Comparison of ENCODE assay signal across 10 mouse cellular contexts in the genomic region with DNA sequence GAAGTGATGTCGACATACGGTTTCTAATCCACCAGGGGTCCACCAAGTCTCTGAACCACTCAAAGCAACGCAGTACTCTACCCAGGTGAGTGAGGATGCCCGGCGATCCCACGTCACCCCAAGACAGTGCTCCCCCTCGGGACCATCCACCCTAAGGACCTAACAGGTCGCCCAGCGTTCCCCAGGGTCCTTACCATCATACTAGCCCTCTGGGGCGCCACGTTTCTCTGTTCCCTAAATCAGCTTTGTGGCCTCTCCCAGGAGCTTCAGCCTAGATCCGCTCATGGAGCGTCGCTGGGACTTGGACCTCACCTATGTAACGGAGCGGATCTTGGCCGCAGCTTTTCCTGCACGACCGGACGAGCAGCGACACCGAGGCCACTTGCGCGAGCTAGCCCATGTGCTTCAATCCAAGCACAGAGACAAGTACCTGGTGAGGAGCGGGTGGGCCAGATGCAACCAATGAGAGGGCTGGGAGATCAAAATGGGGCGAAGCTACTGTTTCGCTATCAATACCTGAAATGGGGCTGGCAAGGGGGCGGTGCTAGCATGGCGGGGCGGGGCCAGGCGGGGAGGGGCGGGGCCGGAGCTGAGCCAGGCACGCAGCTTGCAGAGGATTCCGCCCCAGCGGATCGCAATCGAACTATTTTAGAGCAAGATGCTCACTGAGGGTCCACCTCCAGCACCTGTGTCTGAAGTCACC. TPM values are rescaled to one million over a fixed set of nuclear protein-coding genes. Genes with fewer than 3 reads are reported as not detected.
A peak's percentile ranks its signal among the peaks of the same experiment; 100 is the strongest.
DNase-seq lines count a peak whose midpoint lies in the region; ATAC-seq and TF ChIP-seq lines count a peak whose summit lies in the region.
"Had no signal": no experiment of that assay in that cellular context is flagged by ENCODE, and none has a peak within 500 bp of the region (broad histone marks: within the 10 kb centered on the region; RNA-seq: fewer than 3 reads in every experiment).

No protein-coding gene starts in this region.

- ATAC-seq in embryonic facial prominence, embryonic 11.5 days (replicated peaks; ENCODE audit: insufficient number of reproducible peaks, low FRiP score, low TSS enrichment, low read depth) = no peak
- ATAC-seq in hindbrain, postnatal 0 days = 0 out of 2 replicates have a peak, but pooled peaks have one; percentile 8
- no peak for ATAC-seq in midbrain, embryonic 11.5 days (ENCODE audit: low FRiP score)
- ATAC-seq: Patski had no signal

- TF ChIP-seq CTCF in gastrocnemius, adult 2 months (IDR thresholded peaks at IDR 0.05) = no peak
- no peak for TF ChIP-seq CTCF in hindbrain, postnatal 0 days (IDR thresholded peaks at IDR 0.05; ENCODE audit: low read depth)

- intact Hi-C loops in gastrocnemius, adult 2 months (cut with DNase I) = no loop called here
- intact Hi-C loops in left cerebral cortex, postnatal 25 days (cut with DNase I) = loop anchor here (5.0 kb wide), 2 partner anchors 40 to 115 kb away; no protein-coding TSS in a partner anchor

- peak overlapping the region; percentile 57 for H3K4me2 ChIP-seq in embryonic facial prominence, embryonic 11.5 days (ENCODE audit: low read depth, low read length)
- H3K4me2 ChIP-seq in hindbrain, postnatal 0 days (ENCODE audit: low read depth, low read length) = peak overlapping the region; percentile 64
- peak overlapping the region; percentile 49 for H3K4me2 ChIP-seq in midbrain, embryonic 11.5 days

- DNase-seq in gastrocnemius, adult 2 months = peak; percentile 42
- DNase-seq in gastrocnemius, postnatal 10 days = no peak
- peak; percentile 70 for DNase-seq in CD4-positive, CD25-positive, alpha-beta regulatory T cell, adult 2 months (ENCODE audit: low read depth, low spot score)
- DNase-seq in embryonic facial prominence, embryonic 11.5 days (ENCODE audit: low spot score) = peak; percentile 53
- peak; percentile 54 for DNase-seq in hindbrain, postnatal 0 days (ENCODE audit: low spot score)
- DNase-seq in midbrain, embryonic 11.5 days (ENCODE audit: low spot score, missing footprints) = peak; percentile 84
- no peak for DNase-seq in c-Kit-positive CD71-positive TER-119-positive erythroid progenitor cells, embryonic 14.5 days (ENCODE audit: low spot score)
- no peak for DNase-seq in left cerebral cortex, postnatal 25 days (ENCODE audit: low spot score in 2 of 2)

- H3K27ac ChIP-seq in gastrocnemius, adult 2 months = peak overlapping the region; percentile 96
- no peak overlapping the region for H3K27ac ChIP-seq in embryonic facial prominence, embryonic 11.5 days (replicated peaks; ENCODE audit: low read depth, low read length)
- no peak overlapping the region for H3K27ac ChIP-seq in hindbrain, postnatal 0 days
- no peak overlapping the region for H3K27ac ChIP-seq in midbrain, embryonic 11.5 days (ENCODE audit: low read depth, low read length)

- H3K4me3 ChIP-seq in gastrocnemius, adult 2 months = peak overlapping the region; percentile 87
- peak overlapping the region; percentile 26 for H3K4me3 ChIP-seq in embryonic facial prominence, embryonic 11.5 days (ENCODE audit: low read depth, low read length)
- H3K4me3 ChIP-seq in hindbrain, postnatal 0 days (ENCODE audit: low read length) = peak overlapping the region; percentile 35
- H3K4me3 ChIP-seq in midbrain, embryonic 11.5 days (ENCODE audit: low read depth, low read length) = peak overlapping the region; percentile 26

- no peaks in the 10 kb centered on the region for H3K9me3 ChIP-seq in embryonic facial prominence, embryonic 11.5 days (replicated peaks; ENCODE audit: control insufficient read depth, low read length)
- H3K9me3 ChIP-seq in hindbrain, postnatal 0 days (ENCODE audit: low read length) = no peaks in the 10 kb centered on the region
- H3K9me3 ChIP-seq in midbrain, embryonic 11.5 days (ENCODE audit: control insufficient read depth, low read length) = no peaks in the 10 kb centered on the region

- no peaks in the 10 kb centered on the region; the same call in 1 of the 2 replicates for H3K27me3 ChIP-seq in embryonic facial prominence, embryonic 11.5 days (ENCODE audit: control insufficient read depth, insufficient read depth, low read length)
- H3K27me3 ChIP-seq in hindbrain, postnatal 0 days (ENCODE audit: insufficient read depth, low read length) = no peaks in the 10 kb centered on the region
- peaks cover 31% of the 10 kb centered on the region for H3K27me3 ChIP-seq in midbrain, embryonic 11.5 days (ENCODE audit: control insufficient read depth, insufficient read depth, low read length)
- H3K27me3 ChIP-seq: Patski had no signal

- no peaks in the 10 kb centered on the region; the same call in 1 of the 2 replicates for H3K36me3 ChIP-seq in embryonic facial prominence, embryonic 11.5 days (replicated peaks; ENCODE audit: control insufficient read depth, insufficient read depth, low read depth, low read length)
- H3K36me3 ChIP-seq in hindbrain, postnatal 0 days (ENCODE audit: insufficient read depth, low read length) = no peaks in the 10 kb centered on the region
- H3K36me3 ChIP-seq in midbrain, embryonic 11.5 days (ENCODE audit: control insufficient read depth, insufficient read depth, low read length) = no peaks in the 10 kb centered on the region

- 9% methylated on average over 38 of the region's 38 CpGs for WGBS in embryonic facial prominence, embryonic 11.5 days
- WGBS in hindbrain, postnatal 0 days = 9% methylated on average over 38 of the region's 38 CpGs
- WGBS in midbrain, embryonic 11.5 days = 6% methylated on average over 38 of the region's 38 CpGs

- peaks cover 27% of the 10 kb centered on the region for H3K4me1 ChIP-seq in embryonic facial prominence, embryonic 11.5 days (ENCODE audit: control insufficient read depth, insufficient read depth, low read length)
- peaks cover 29% of the 10 kb centered on the region for H3K4me1 ChIP-seq in hindbrain, postnatal 0 days (ENCODE audit: insufficient read depth, low read length)
- H3K4me1 ChIP-seq in midbrain, embryonic 11.5 days (ENCODE audit: control insufficient read depth, insufficient read depth, low read length) = peaks cover 21% of the 10 kb centered on the region; the same call in 1 of the 2 replicates

- no peak overlapping the region for H3K9ac ChIP-seq in embryonic facial prominence, embryonic 11.5 days (replicated peaks; ENCODE audit: low read length)
- peak overlapping the region; percentile 33; the same call in 1 of the 2 replicates for H3K9ac ChIP-seq in hindbrain, postnatal 0 days (replicated peaks; ENCODE audit: low read length)
- 0 out of 2 replicates have a peak overlapping the region, but pooled peaks have one; percentile 29 for H3K9ac ChIP-seq in midbrain, embryonic 11.5 days (ENCODE audit: low read length)

RNA-seq across cellular contexts. Expression of a gene that starts 6.7 kb away (rescaled TPM):
- 10 to 100 TPM; 39.1 to 44.1 TPM for total RNA-seq in gastrocnemius, adult 2 months (2021)
- total RNA-seq in gastrocnemius, postnatal 10 days (2021) = 10 to 100 TPM; 38.8 to 41.9 TPM
- 14.0 and 14.4 TPM in 2 replicates for polyA plus RNA-seq in embryonic facial prominence, embryonic 11.5 days (2014; fragmentation: Nextera tagmentation; extraction: Ambion mirVana)
- total RNA-seq in hindbrain, postnatal 0 days (2014; rRNA removed) = 9.2 TPM in 2 replicates
- 5.5 and 6.2 TPM in 2 replicates for polyA plus RNA-seq in hindbrain, postnatal 0 days (2015; fragmentation: Nextera tagmentation; extraction: Ambion mirVana)
- 7.5 TPM in 2 replicates for polyA plus RNA-seq in midbrain, embryonic 11.5 days (2014; fragmentation: Nextera tagmentation; extraction: Ambion mirVana)
- 10 to 100 TPM; 11.8 to 19.1 TPM for total RNA-seq in left cerebral cortex, postnatal 25 days (2021)

RNA-seq across cellular contexts. Expression of a gene that starts 29.1 kb away (rescaled TPM):
- total RNA-seq in gastrocnemius, adult 2 months (2021) = 1 to 10 TPM; 4.4 to 5.8 TPM
- total RNA-seq in gastrocnemius, postnatal 10 days (2021) = 10 to 100 TPM; 14.2 to 14.8 TPM
- 8.2 and 9.3 TPM in 2 replicates for polyA plus RNA-seq in embryonic facial prominence, embryonic 11.5 days (2014; fragmentation: Nextera tagmentation; extraction: Ambion mirVana)
- total RNA-seq in hindbrain, postnatal 0 days (2014; rRNA removed) = 113 and 118 TPM in 2 replicates
- 98.6 and 110 TPM in 2 replicates for polyA plus RNA-seq in hindbrain, postnatal 0 days (2015; fragmentation: Nextera tagmentation; extraction: Ambion mirVana)
- polyA plus RNA-seq in midbrain, embryonic 11.5 days (2014; fragmentation: Nextera tagmentation; extraction: Ambion mirVana) = 9.8 and 10.5 TPM in 2 replicates
- total RNA-seq in left cerebral cortex, postnatal 25 days (2021) = 100 to 1,000 TPM; 142 to 146 TPM

RNA-seq across cellular contexts. Expression of a gene that starts 33.3 kb away (rescaled TPM):
- 100 to 1,000 TPM; 187 to 246 TPM for total RNA-seq in gastrocnemius, adult 2 months (2021)
- total RNA-seq in gastrocnemius, postnatal 10 days (2021) = 100 to 1,000 TPM; 151 to 152 TPM
- polyA plus RNA-seq in embryonic facial prominence, embryonic 11.5 days (2014; fragmentation: Nextera tagmentation; extraction: Ambion mirVana) = 121 and 130 TPM in 2 replicates
- total RNA-seq in hindbrain, postnatal 0 days (2014; rRNA removed) = 114 and 121 TPM in 2 replicates
- polyA plus RNA-seq in hindbrain, postnatal 0 days (2015; fragmentation: Nextera tagmentation; extraction: Ambion mirVana) = 63.4 and 65.1 TPM in 2 replicates
- polyA plus RNA-seq in midbrain, embryonic 11.5 days (2014; fragmentation: Nextera tagmentation; extraction: Ambion mirVana) = 106 and 107 TPM in 2 replicates
- total RNA-seq in left cerebral cortex, postnatal 25 days (2021) = 100 to 1,000 TPM; 157 to 161 TPM

RNA-seq across cellular contexts. Expression of a gene that starts 37.3 kb away (rescaled TPM):
- 10 to 100 TPM; 34.3 to 87.7 TPM for total RNA-seq in gastrocnemius, adult 2 months (2021)
- 10 to 100 TPM; 66.0 to 77.5 TPM for total RNA-seq in gastrocnemius, postnatal 10 days (2021)
- polyA plus RNA-seq in embryonic facial prominence, embryonic 11.5 days (2014; fragmentation: Nextera tagmentation; extraction: Ambion mirVana) = 0.70 TPM in 1 of 2 replicates, not detected in the other
- total RNA-seq in hindbrain, postnatal 0 days (2014; rRNA removed) = 5.6 and 12.8 TPM in 2 replicates
- polyA plus RNA-seq in hindbrain, postnatal 0 days (2015; fragmentation: Nextera tagmentation; extraction: Ambion mirVana) = 9.7 and 11.5 TPM in 2 replicates
- polyA plus RNA-seq in midbrain, embryonic 11.5 days (2014; fragmentation: Nextera tagmentation; extraction: Ambion mirVana) = 0.34 and 0.40 TPM in 2 replicates
- total RNA-seq in left cerebral cortex, postnatal 25 days (2021) = 10 to 100 TPM; 36.5 to 43.1 TPM

RNA-seq across cellular contexts. Expression of a gene that starts 43.4 kb away (rescaled TPM):
- total RNA-seq in gastrocnemius, adult 2 months (2021) = under 1 TPM in 1 of 2 experiments, not detected in 1; 0.14 TPM
- under 1 TPM; 0.14 to 0.27 TPM for total RNA-seq in gastrocnemius, postnatal 10 days (2021)
- polyA plus RNA-seq in embryonic facial prominence, embryonic 11.5 days (2014; fragmentation: Nextera tagmentation; extraction: Ambion mirVana) = 0.10 TPM in 1 of 2 replicates, not detected in the other
- 0.16 TPM in 1 of 2 replicates, not detected in the other for total RNA-seq in hindbrain, postnatal 0 days (2014; rRNA removed)
- polyA plus RNA-seq in hindbrain, postnatal 0 days (2015; fragmentation: Nextera tagmentation; extraction: Ambion mirVana) = 0.09 TPM in 1 of 2 replicates, not detected in the other
- not detected in 2 replicates for polyA plus RNA-seq in midbrain, embryonic 11.5 days (2014; fragmentation: Nextera tagmentation; extraction: Ambion mirVana)
- under 1 TPM in 1 of 2 experiments, not detected in 1; 0.14 TPM for total RNA-seq in left cerebral cortex, postnatal 25 days (2021)
- total RNA-seq: layer of hippocampus, postnatal 10 days had no signal

Comparison
In these comparisons a context has a peak if more than half of its experiments do, and no peak if none do; other contexts are left out.
1. DNase-seq: peak in gastrocnemius, adult 2 months (single experiment), CD4-positive, CD25-positive, alpha-beta regulatory T cell, adult 2 months (single experiment), embryonic facial prominence, embryonic 11.5 days (single experiment), hindbrain, postnatal 0 days (single experiment) and midbrain, embryonic 11.5 days (single experiment); none in gastrocnemius, postnatal 10 days (single experiment), c-Kit-positive CD71-positive TER-119-positive erythroid progenitor cells, embryonic 14.5 days (single experiment) and left cerebral cortex, postnatal 25 days (0 of 2).
2. H3K4me3 ChIP-seq: peak in every context shown above with its lines; median percentile 87 in gastrocnemius, adult 2 months; 35 in hindbrain, postnatal 0 days; 26 in embryonic facial prominence, embryonic 11.5 days; 26 in midbrain, embryonic 11.5 days.
3. Peak in every context shown above with its lines, with median percentiles within 50 percentile points of each other: H3K4me2 ChIP-seq.